Comparison of ENCODE assay signal across 24 mouse cellular contexts in the genomic region with DNA sequence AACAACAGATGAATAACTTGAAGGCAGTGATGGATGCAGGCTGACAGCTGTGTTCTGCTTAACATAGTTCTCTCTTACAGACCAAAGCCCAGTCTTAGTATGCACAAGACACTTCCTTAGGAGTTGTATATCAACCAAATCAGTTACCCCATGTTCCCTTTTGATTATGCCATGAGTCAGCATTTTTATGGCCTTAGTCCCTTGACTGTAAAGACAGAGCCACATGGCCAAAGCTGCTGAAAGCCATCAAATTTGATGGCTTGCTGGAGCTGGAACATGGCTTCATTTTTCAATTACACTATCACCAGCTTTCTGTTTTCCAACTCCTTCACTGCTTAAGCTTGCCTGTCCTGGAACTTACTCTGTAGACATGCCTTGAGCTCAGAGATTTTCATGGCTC.
"Had no signal": no experiment of that assay in that cellular context is flagged by ENCODE, and none has a peak within 500 bp of the region (broad histone marks: within the 10 kb centered on the region; RNA-seq: fewer than 3 reads in every experiment).

No protein-coding gene starts in this region.

- H3K27ac ChIP-seq: heart, adult 2 months; heart, embryonic 13.5 days; heart, embryonic 15.5 days; hindbrain, embryonic 13.5 days; hindbrain, embryonic 15.5 days; hindbrain, postnatal 0 days; kidney, embryonic 15.5 days; kidney, postnatal 0 days; limb, embryonic 10.5 days; limb, embryonic 12.5 days; liver, embryonic 15.5 days had no signal

- H3K4me2 ChIP-seq: heart, embryonic 11.5 days; heart, embryonic 13.5 days; heart, embryonic 15.5 days; hindbrain, embryonic 13.5 days; hindbrain, embryonic 15.5 days; kidney, embryonic 15.5 days; limb, embryonic 12.5 days; liver, embryonic 15.5 days had no signal

- H3K4me3 ChIP-seq: heart, adult 2 months; heart, embryonic 13.5 days; heart, embryonic 15.5 days; hindbrain, embryonic 13.5 days; hindbrain, embryonic 15.5 days; kidney, embryonic 15.5 days; limb, embryonic 10.5 days; limb, embryonic 12.5 days; liver, embryonic 15.5 days had no signal

- H3K4me1 ChIP-seq: heart, embryonic 13.5 days; heart, embryonic 15.5 days; hindbrain, embryonic 13.5 days; hindbrain, embryonic 15.5 days; kidney, embryonic 15.5 days; limb, embryonic 10.5 days; limb, embryonic 12.5 days; liver, embryonic 15.5 days had no signal

- H3K36me3 ChIP-seq: heart, embryonic 13.5 days; heart, embryonic 15.5 days; hindbrain, embryonic 13.5 days; hindbrain, embryonic 15.5 days; kidney, embryonic 15.5 days; limb, embryonic 10.5 days; limb, embryonic 12.5 days; liver, embryonic 15.5 days had no signal

- H3K27me3 ChIP-seq: heart, embryonic 13.5 days; heart, embryonic 15.5 days; hindbrain, embryonic 13.5 days; hindbrain, embryonic 15.5 days; kidney, embryonic 15.5 days; limb, embryonic 12.5 days; liver, embryonic 15.5 days had no signal

- H3K9me3 ChIP-seq: heart, embryonic 13.5 days; heart, embryonic 15.5 days; hindbrain, embryonic 13.5 days; hindbrain, embryonic 15.5 days; kidney, embryonic 15.5 days; limb, embryonic 10.5 days; limb, embryonic 12.5 days; liver, embryonic 15.5 days had no signal

- ATAC-seq: hindbrain, postnatal 0 days; intestine, embryonic 16.5 days had no signal

- H3K9ac ChIP-seq: heart, embryonic 13.5 days; heart, embryonic 15.5 days; hindbrain, embryonic 13.5 days; hindbrain, embryonic 15.5 days; kidney, embryonic 15.5 days; limb, embryonic 12.5 days; liver, embryonic 15.5 days had no signal

- DNase-seq: gastrocnemius, postnatal 14 days; gastrocnemius, postnatal 36 days; heart, adult 2 months; heart, postnatal 14 days; heart, postnatal 36 days; kidney, adult 11 months; kidney, adult 2 months; kidney, adult 9 months; kidney, postnatal 14 days; kidney, postnatal 36 days; layer of hippocampus, adult 9-11 months; layer of hippocampus, postnatal 36 days had no signal
